Mouse (Mus musculus): ENCODE data around the gene Stat5a. TPM values are rescaled to one million over a fixed set of nuclear protein-coding genes. Genes with fewer than 3 reads are reported as not detected.

The Stat5a gene
- polyA plus RNA-seq, 1 experiment from 2014 or later = 9.2 TPM

GRCm38 (mm10) chr11:100875761-100876160 is 16.6 kb downstream of the Stat5a start:
- H3K4me3 ChIP-seq (ENCODE audit: low read depth, low read length) = no peak overlapping the region
- no peak for DNase-seq (ENCODE audit: low spot score)
- no peak for ATAC-seq (ENCODE audit: low read depth)
- no peaks in the 10 kb centered on the region; the same call in 1 of the 2 replicates for H3K36me3 ChIP-seq (ENCODE audit: control insufficient read depth, insufficient read depth, low read length)
- no peak overlapping the region for H3K27ac ChIP-seq (replicated peaks; ENCODE audit: low read depth, low read length)
- H3K4me2 ChIP-seq (ENCODE audit: low read depth, low read length) = no peak overlapping the region
- 75% methylated on average over 3 of the region's 3 CpGs for WGBS
- H3K9ac ChIP-seq (ENCODE audit: low read depth, low read length) = no peak overlapping the region
- no peaks in the 10 kb centered on the region for H3K9me3 ChIP-seq (ENCODE audit: control insufficient read depth, low read length)
- H3K27me3 ChIP-seq (replicated peaks; ENCODE audit: control insufficient read depth, insufficient read depth, low read length) = no peaks in the 10 kb centered on the region
- no peaks in the 10 kb centered on the region; the same call in 1 of the 2 replicates for H3K4me1 ChIP-seq (ENCODE audit: control insufficient read depth, insufficient read depth, low read length)

- no peak overlapping the region for H3K4me3 ChIP-seq (ENCODE audit: low read depth, low read length)
- no peaks in the 10 kb centered on the region; the same call in 1 of the 2 replicates for H3K36me3 ChIP-seq (ENCODE audit: control insufficient read depth, insufficient read depth, low read length)
- 72% methylated on average over 15 of the region's 15 CpGs for WGBS
- H3K9me3 ChIP-seq (ENCODE audit: control insufficient read depth, low read length) = no peaks in the 10 kb centered on the region
- H3K27ac ChIP-seq (replicated peaks; ENCODE audit: low read depth, low read length) = no peak overlapping the region
- H3K4me2 ChIP-seq (ENCODE audit: low read depth, low read length) = no peak overlapping the region
- H3K4me1 ChIP-seq (ENCODE audit: control insufficient read depth, insufficient read depth, low read length) = no peaks in the 10 kb centered on the region
- no peak overlapping the region for H3K9ac ChIP-seq (ENCODE audit: low read depth, low read length)
- H3K27me3 ChIP-seq (replicated peaks; ENCODE audit: control insufficient read depth, insufficient read depth, low read length) = no peaks in the 10 kb centered on the region
- ATAC-seq (ENCODE audit: low read depth) (no peak), DNase-seq (ENCODE audit: low spot score) (no peak)
These were observed 20.3 kb downstream of the Stat5a start for GRCm38 (mm10) chr11:100879321-100880078.

- Histone ChIP-seq H3K4me1 (ENCODE audit: control insufficient read depth, insufficient read depth, low read length) (no peaks in the 10 kb centered on the region), H3K27ac (replicated peaks; ENCODE audit: low read depth, low read length) (no peak overlapping the region), H3K36me3 (ENCODE audit: control insufficient read depth, insufficient read depth, low read length) (peaks cover 28% of the 10 kb centered on the region), H3K27me3 (replicated peaks; ENCODE audit: control insufficient read depth, insufficient read depth, low read length) (no peaks in the 10 kb centered on the region), H3K4me3 (ENCODE audit: low read depth, low read length) (no peak overlapping the region), H3K9me3 (ENCODE audit: control insufficient read depth, low read length) (no peaks in the 10 kb centered on the region), H3K9ac (ENCODE audit: low read depth, low read length) (no peak overlapping the region), H3K4me2 (ENCODE audit: low read depth, low read length) (no peak overlapping the region)
- ATAC-seq (ENCODE audit: low read depth) (no peak), DNase-seq (ENCODE audit: low spot score) (no peak)
- 84% methylated on average over 10 of the region's 10 CpGs for WGBS
These were observed 24.5 kb downstream of the Stat5a start for GRCm38 (mm10) chr11:100883640-100884039.

- no peak for ATAC-seq (ENCODE audit: low read depth)
- no peak for DNase-seq (ENCODE audit: low spot score)
- no peak overlapping the region for H3K27ac ChIP-seq (replicated peaks; ENCODE audit: low read depth, low read length)
- no peak overlapping the region for H3K4me2 ChIP-seq (ENCODE audit: low read depth, low read length)
- no peaks in the 10 kb centered on the region for H3K27me3 ChIP-seq (replicated peaks; ENCODE audit: control insufficient read depth, insufficient read depth, low read length)
- no peak overlapping the region for H3K9ac ChIP-seq (ENCODE audit: low read depth, low read length)
- H3K4me1 ChIP-seq (ENCODE audit: control insufficient read depth, insufficient read depth, low read length) = no peaks in the 10 kb centered on the region
- no peaks in the 10 kb centered on the region for H3K9me3 ChIP-seq (ENCODE audit: control insufficient read depth, low read length)
- no peak overlapping the region for H3K4me3 ChIP-seq (ENCODE audit: low read depth, low read length)
- peaks cover 42% of the 10 kb centered on the region for H3K36me3 ChIP-seq (ENCODE audit: control insufficient read depth, insufficient read depth, low read length)
These were observed 26.3 kb downstream of the Stat5a start for GRCm38 (mm10) chr11:100885472-100885871.

GRCm38 (mm10) chr11:100886188-100886740 is 27.1 kb downstream of the Stat5a start:
- Histone ChIP-seq H3K36me3 (ENCODE audit: control insufficient read depth, insufficient read depth, low read length) (peaks cover 50% of the 10 kb centered on the region), H3K4me2 (ENCODE audit: low read depth, low read length) (no peak overlapping the region), H3K27me3 (replicated peaks; ENCODE audit: control insufficient read depth, insufficient read depth, low read length) (no peaks in the 10 kb centered on the region), H3K4me3 (ENCODE audit: low read depth, low read length) (no peak overlapping the region), H3K4me1 (ENCODE audit: control insufficient read depth, insufficient read depth, low read length) (no peaks in the 10 kb centered on the region), H3K9ac (ENCODE audit: low read depth, low read length) (no peak overlapping the region), H3K9me3 (ENCODE audit: control insufficient read depth, low read length) (no peaks in the 10 kb centered on the region), H3K27ac (replicated peaks; ENCODE audit: low read depth, low read length) (no peak overlapping the region)
- WGBS = 58% methylated on average over 8 of the region's 8 CpGs
- ATAC-seq (ENCODE audit: low read depth) (no peak), DNase-seq (ENCODE audit: low spot score) (no peak)

GRCm38 (mm10) chr11:100887236-100887635 is 28.1 kb downstream of the Stat5a start:
- 88% methylated on average over 4 of the region's 4 CpGs for WGBS
- ATAC-seq (ENCODE audit: low read depth) = no peak
- DNase-seq (ENCODE audit: low spot score) = no peak

GRCm38 (mm10) chr11:100887764-100888163 is 28.6 kb downstream of the Stat5a start:
- no peak overlapping the region for H3K27ac ChIP-seq (replicated peaks; ENCODE audit: low read depth, low read length)
- H3K36me3 ChIP-seq (ENCODE audit: control insufficient read depth, insufficient read depth, low read length) = peaks cover 59% of the 10 kb centered on the region
- no peak overlapping the region for H3K9ac ChIP-seq (ENCODE audit: low read depth, low read length)
- H3K9me3 ChIP-seq (ENCODE audit: control insufficient read depth, low read length) = no peaks in the 10 kb centered on the region
- no peak for DNase-seq (ENCODE audit: low spot score)
- no peaks in the 10 kb centered on the region for H3K4me1 ChIP-seq (ENCODE audit: control insufficient read depth, insufficient read depth, low read length)
- no peaks in the 10 kb centered on the region for H3K27me3 ChIP-seq (replicated peaks; ENCODE audit: control insufficient read depth, insufficient read depth, low read length)
- 68% methylated on average over 3 of the region's 3 CpGs for WGBS
- no peak overlapping the region for H3K4me2 ChIP-seq (ENCODE audit: low read depth, low read length)
- no peak overlapping the region for H3K4me3 ChIP-seq (ENCODE audit: low read depth, low read length)
- ATAC-seq (ENCODE audit: low read depth) = no peak

More at GRCm38 (mm10) chr11:100887236-100887635, 28.1 kb downstream of the Stat5a start:
- no peaks in the 10 kb centered on the region for H3K4me1 ChIP-seq (ENCODE audit: control insufficient read depth, insufficient read depth, low read length)
- H3K9ac ChIP-seq (ENCODE audit: low read depth, low read length) = no peak overlapping the region
- no peaks in the 10 kb centered on the region for H3K9me3 ChIP-seq (ENCODE audit: control insufficient read depth, low read length)
- H3K27me3 ChIP-seq (replicated peaks; ENCODE audit: control insufficient read depth, insufficient read depth, low read length) = no peaks in the 10 kb centered on the region
- peaks cover 53% of the 10 kb centered on the region for H3K36me3 ChIP-seq (ENCODE audit: control insufficient read depth, insufficient read depth, low read length)
- H3K4me3 ChIP-seq (ENCODE audit: low read depth, low read length) = no peak overlapping the region
- H3K27ac ChIP-seq (replicated peaks; ENCODE audit: low read depth, low read length) = no peak overlapping the region
- no peak overlapping the region for H3K4me2 ChIP-seq (ENCODE audit: low read depth, low read length)

- ATAC-seq (ENCODE audit: low read depth) (no peak), DNase-seq (ENCODE audit: low spot score) (no peak)
- H3K9ac ChIP-seq (ENCODE audit: low read depth, low read length) = no peak overlapping the region
- peaks cover 64% of the 10 kb centered on the region for H3K36me3 ChIP-seq (ENCODE audit: control insufficient read depth, insufficient read depth, low read length)
- no peak overlapping the region for H3K4me2 ChIP-seq (ENCODE audit: low read depth, low read length)
- H3K27me3 ChIP-seq (replicated peaks; ENCODE audit: control insufficient read depth, insufficient read depth, low read length) = no peaks in the 10 kb centered on the region
- H3K27ac ChIP-seq (replicated peaks; ENCODE audit: low read depth, low read length) = no peak overlapping the region
- H3K4me3 ChIP-seq (ENCODE audit: low read depth, low read length) = no peak overlapping the region
- no peaks in the 10 kb centered on the region for H3K4me1 ChIP-seq (ENCODE audit: control insufficient read depth, insufficient read depth, low read length)
- H3K9me3 ChIP-seq (ENCODE audit: control insufficient read depth, low read length) = no peaks in the 10 kb centered on the region
- 71% methylated on average over 10 of the region's 10 CpGs for WGBS
These were observed 29.2 kb downstream of the Stat5a start for GRCm38 (mm10) chr11:100888348-100888820.

GRCm38 (mm10) chr11:100890481-100890880 is 31.3 kb downstream of the Stat5a start:
- Histone ChIP-seq H3K36me3 (ENCODE audit: control insufficient read depth, insufficient read depth, low read length) (peaks cover 69% of the 10 kb centered on the region), H3K4me1 (ENCODE audit: control insufficient read depth, insufficient read depth, low read length) (no peaks in the 10 kb centered on the region), H3K4me2 (ENCODE audit: low read depth, low read length) (no peak overlapping the region)

More at GRCm38 (mm10) chr11:100890481-100890880, 31.3 kb downstream of the Stat5a start:
- H3K4me3 ChIP-seq (ENCODE audit: low read depth, low read length) = no peak overlapping the region
- ATAC-seq (ENCODE audit: low read depth) = no peak
- DNase-seq (ENCODE audit: low spot score) = peak; percentile 17
- 73% methylated on average over 6 of the region's 6 CpGs for WGBS
- H3K27ac ChIP-seq (replicated peaks; ENCODE audit: low read depth, low read length) = no peak overlapping the region
- H3K9me3 ChIP-seq (ENCODE audit: control insufficient read depth, low read length) = no peaks in the 10 kb centered on the region
- no peak overlapping the region for H3K9ac ChIP-seq (ENCODE audit: low read depth, low read length)
- no peaks in the 10 kb centered on the region for H3K27me3 ChIP-seq (replicated peaks; ENCODE audit: control insufficient read depth, insufficient read depth, low read length)

Data from embryonic facial prominence, embryonic 14.5 days (tissue).